Mouse (Mus musculus) spleen, adult 2 months (tissue): ENCODE data around the gene Tra2b.

Source experiments
- CTCF ChIP-seq: fragments of 200-500 bp; IDR thresholded peaks from 2 replicates; pipeline ENCODE4 v1.5.1; 2011; ENCODE audit warnings: mild to moderate bottlenecking, inconsistent platforms; ENCODE audit not compliant: insufficient read depth, insufficient read length, insufficient replicate concordance; ENCODE audit errors: extremely low read depth
- POLR2A ChIP-seq: fragments of 200-500 bp; IDR thresholded peaks from 2 replicates; pipeline ENCODE4 v1.6.1; 2011; ENCODE audit warnings: low read depth, low read length, inconsistent platforms

GRCm38 (mm10) chr16:22240856-22241255, 24.9 kb downstream of the Tra2b start:
- TF ChIP-seq CTCF: no peak
- no peak for TF ChIP-seq POLR2A
